Mouse (Mus musculus): Measurements from ENCODE around the gene Cdk5rap2. TPM values are rescaled to one million over a fixed set of nuclear protein-coding genes. Genes with fewer than 3 reads are reported as not detected.

The Cdk5rap2 gene
- total RNA-seq (2023): 10 to 100 TPM; 18.4 to 18.7 TPM

DNA sequence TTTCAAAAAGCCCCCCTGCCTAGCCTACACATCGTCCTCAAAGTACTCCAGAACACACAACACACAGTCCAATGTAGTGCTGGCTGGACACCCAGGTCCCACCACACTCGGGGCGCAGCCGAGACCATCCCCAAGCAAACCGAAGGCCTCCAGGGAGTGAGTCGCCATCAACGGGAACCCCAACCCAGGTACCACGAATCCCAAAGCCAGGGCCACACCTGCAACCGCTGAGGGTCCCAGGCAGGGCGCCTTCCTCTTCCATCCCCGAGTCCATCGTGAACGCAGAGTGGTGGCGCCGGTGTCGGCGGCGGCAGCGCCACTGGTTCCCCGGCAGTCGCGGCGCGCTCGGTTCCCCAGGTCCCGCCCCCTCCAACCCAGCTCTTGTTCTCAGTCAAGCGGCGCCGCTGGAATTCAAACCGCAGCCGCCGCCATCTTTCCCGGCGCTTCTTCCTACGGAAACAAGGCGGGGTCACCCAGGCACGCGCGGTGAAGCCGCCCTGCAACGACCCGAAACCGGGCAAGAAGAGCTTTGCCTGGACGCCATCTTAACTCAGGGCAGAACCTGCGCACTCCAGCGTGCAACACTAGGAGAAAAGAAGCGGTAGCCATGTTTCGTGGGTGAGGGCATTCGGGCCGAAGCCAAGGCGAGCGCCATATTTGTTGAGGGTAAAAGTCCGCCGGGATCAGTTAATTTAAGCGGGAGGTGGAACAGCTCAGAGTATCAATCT, at the start of gene Cdk5rap2:
Gene Cdk5rap2, minus strand, starts transcription at position 450 of the 728 bp plus-strand sequence.

Other genes starting within 250 kb of the Cdk5rap2 start
- gene Megf9, start 124.6 kb upstream of the Cdk5rap2 start, total RNA-seq (2023): 100 to 1,000 TPM; 147 to 155 TPM

Measured in neutrophil, adult 83 days (primary cell).